10 mouse cellular contexts compared by ENCODE assay signal in the genomic region with DNA sequence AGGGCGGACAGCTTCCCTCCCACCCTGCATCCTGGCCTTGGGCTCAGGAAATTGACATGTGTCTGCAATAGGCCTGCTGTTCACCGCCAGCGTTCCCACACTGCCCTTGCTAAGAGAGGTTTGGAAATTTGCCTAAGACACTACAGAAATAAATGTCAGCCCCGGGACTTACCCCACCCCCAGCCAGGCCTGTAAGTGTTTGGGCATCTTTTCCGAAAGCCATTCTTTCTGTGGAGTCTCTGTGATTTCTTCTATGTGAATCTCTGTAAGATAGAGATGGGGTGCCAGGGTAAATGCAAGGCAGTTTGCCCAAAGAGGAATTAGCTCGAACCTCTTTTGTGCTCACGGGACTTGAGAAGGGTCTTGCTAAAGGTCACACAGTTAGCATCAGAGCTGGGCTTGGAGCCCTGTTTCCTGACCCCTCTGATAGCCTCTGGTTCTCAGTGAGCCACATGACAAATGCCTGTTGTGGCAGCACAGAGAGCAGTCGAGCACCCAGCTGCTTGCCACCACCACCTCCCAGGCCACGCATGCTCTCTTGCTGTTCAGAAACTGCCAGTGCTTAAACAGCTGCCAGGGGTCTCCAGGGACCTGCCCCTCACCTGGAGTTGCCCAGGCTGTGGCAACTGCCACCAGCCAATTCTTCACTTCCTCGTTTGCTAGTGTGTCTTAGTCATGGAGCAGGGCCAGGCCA. TPM values are rescaled to one million over a fixed set of nuclear protein-coding genes. Genes with fewer than 3 reads are reported as not detected.
DNase-seq lines count a peak whose midpoint lies in the region; ATAC-seq lines count a peak whose summit lies in the region.
"Had no signal": no experiment of that assay in that cellular context is flagged by ENCODE, and none has a peak within 500 bp of the region (broad histone marks: within the 10 kb centered on the region; RNA-seq: fewer than 3 reads in every experiment).

No protein-coding gene starts in this region.

- WGBS in forebrain, embryonic 13.5 days, result 45% methylated on average over 10 of the region's 10 CpGs

- peaks cover 26% of the 10 kb centered on the region for H3K27me3 ChIP-seq in forebrain, embryonic 13.5 days

- ATAC-seq in forebrain, embryonic 13.5 days, result no peak

- no peak overlapping the region for H3K9ac ChIP-seq in forebrain, embryonic 13.5 days

- H3K9me3 ChIP-seq in forebrain, embryonic 13.5 days (replicated peaks), result no peaks in the 10 kb centered on the region

- no peaks in the 10 kb centered on the region for H3K36me3 ChIP-seq in forebrain, embryonic 13.5 days (ENCODE audit: poor library complexity, severe bottlenecking)

- no peak overlapping the region for H3K27ac ChIP-seq in forebrain, embryonic 13.5 days

- H3K4me3 ChIP-seq in forebrain, embryonic 13.5 days, result no peak overlapping the region

- peaks cover 5% of the 10 kb centered on the region for H3K4me1 ChIP-seq in forebrain, embryonic 13.5 days

- H3K4me2 ChIP-seq in forebrain, embryonic 13.5 days, result no peak overlapping the region

- peak; percentile 39 to 52 for DNase-seq in cerebellum, postnatal 25 days
- no peak for DNase-seq in cerebellum, postnatal 4 days (ENCODE audit: low spot score in 2 of 2)
- DNase-seq in 416B (ENCODE audit: low read depth), result peak; percentile 7
- peak; percentile 78 to 84 for DNase-seq in heart, adult 18-20 months
- DNase-seq in kidney, postnatal 14 days, result peak; percentile 56
- DNase-seq in gastrocnemius, adult 18-20 months (ENCODE audit: low spot score), result no peak
- DNase-seq in testis, postnatal 10 days (ENCODE audit: low spot score), result no peak
- DNase-seq: cerebellum, adult 9-11 months; gastrocnemius, postnatal 14 days had no signal

RNA-seq across cellular contexts. Expression of gene Kcnk3, which starts 6.0 kb away (rescaled TPM):
- total RNA-seq in heart, adult 18-20 months (2021), result 100 to 1,000 TPM; 237 to 244 TPM
- under 1 TPM; 0.18 to 0.59 TPM for total RNA-seq in gastrocnemius, adult 18-20 months (2021)
- polyA plus RNA-seq in forebrain, embryonic 13.5 days (2015; fragmentation: Nextera tagmentation; extraction: Ambion mirVana), result 1.0 TPM in 2 replicates

RNA-seq across cellular contexts. Expression of gene Cib4, which starts 48.3 kb away (rescaled TPM):
- total RNA-seq in heart, adult 18-20 months (2021), result not detected
- not detected for total RNA-seq in gastrocnemius, adult 18-20 months (2021)
- not detected in 2 replicates for polyA plus RNA-seq in forebrain, embryonic 13.5 days (2015; fragmentation: Nextera tagmentation; extraction: Ambion mirVana)
- total RNA-seq: gastrocnemius, postnatal 14 days had no signal

RNA-seq across cellular contexts. Expression of gene Slc35f6, which starts 53.8 kb away (rescaled TPM):
- total RNA-seq in heart, adult 18-20 months (2021), result 10 to 100 TPM; 44.7 to 51.8 TPM
- 10 to 100 TPM; 11.3 to 11.9 TPM for total RNA-seq in gastrocnemius, adult 18-20 months (2021)
- polyA plus RNA-seq in forebrain, embryonic 13.5 days (2015; fragmentation: Nextera tagmentation; extraction: Ambion mirVana), result 26.2 and 29.3 TPM in 2 replicates

Comparison
In these comparisons a context has a peak if more than half of its experiments do, and no peak if none do; other contexts are left out.
1. DNase-seq: peak in cerebellum, postnatal 25 days (2 of 2), 416B (single experiment), heart, adult 18-20 months (2 of 2) and kidney, postnatal 14 days (single experiment); none in cerebellum, postnatal 4 days (0 of 2), gastrocnemius, adult 18-20 months (single experiment) and testis, postnatal 10 days (single experiment).
2. RNA of gene Kcnk3, which starts 6.0 kb away (total RNA-seq): 237 to 244 TPM in heart, adult 18-20 months; 0.18 to 0.59 TPM in gastrocnemius, adult 18-20 months; every median in the first group is over 100 times any median in the second.